Comparison of ENCODE assay signal across 17 mouse cellular contexts in the genomic region with DNA sequence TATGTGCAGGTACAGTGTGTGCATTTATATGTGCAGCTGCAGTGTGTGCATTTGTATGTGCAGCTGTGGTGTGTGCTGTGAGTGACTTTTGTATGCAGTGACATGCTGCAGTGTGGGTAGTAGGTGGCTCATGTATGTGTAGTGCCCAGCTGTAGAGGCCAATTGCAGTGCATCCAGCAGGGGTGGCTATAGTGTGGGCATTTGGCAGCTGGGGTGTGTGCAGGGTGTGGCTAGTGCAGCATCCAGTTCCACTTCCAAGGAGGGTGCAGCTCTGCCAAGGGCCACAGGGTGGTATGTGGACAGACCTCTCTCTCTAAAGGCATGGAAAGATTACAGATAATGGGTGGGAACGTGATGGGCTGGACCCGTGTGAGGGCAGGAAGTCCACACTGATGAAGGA.
"Had no signal": no experiment of that assay in that cellular context is flagged by ENCODE, and none has a peak within 500 bp of the region (broad histone marks: within the 10 kb centered on the region; RNA-seq: fewer than 3 reads in every experiment).

No protein-coding gene starts in this region.

- ATAC-seq: midbrain, embryonic 13.5 days had no signal

- H3K9me3 ChIP-seq: hindbrain, embryonic 15.5 days; limb, embryonic 13.5 days; liver, embryonic 15.5 days; midbrain, embryonic 13.5 days; neural tube, embryonic 12.5 days had no signal

- H3K9ac ChIP-seq: hindbrain, embryonic 15.5 days; limb, embryonic 13.5 days; liver, embryonic 15.5 days; lung, embryonic 14.5 days; midbrain, embryonic 13.5 days; neural tube, embryonic 12.5 days had no signal

- H3K27me3 ChIP-seq: hindbrain, embryonic 15.5 days; limb, embryonic 13.5 days; liver, embryonic 15.5 days; midbrain, embryonic 13.5 days; neural tube, embryonic 12.5 days had no signal

- H3K4me2 ChIP-seq: hindbrain, embryonic 15.5 days; limb, embryonic 13.5 days; liver, embryonic 11.5 days; liver, embryonic 15.5 days; lung, embryonic 14.5 days; midbrain, embryonic 13.5 days; neural tube, embryonic 12.5 days had no signal

- DNase-seq: kidney, adult 11 months; layer of hippocampus, adult 9-11 months; layer of hippocampus, postnatal 36 days; left cerebral cortex, postnatal 4 days; lung, embryonic 14.5 days; lung, postnatal 14 days; thymus, adult 2 months; thymus, postnatal 25 days had no signal

- H3K4me3 ChIP-seq: hindbrain, embryonic 15.5 days; limb, embryonic 13.5 days; liver, embryonic 15.5 days; midbrain, embryonic 13.5 days; myocyte; neural tube, embryonic 12.5 days had no signal

- H3K4me1 ChIP-seq: liver, embryonic 15.5 days had no signal

- H3K36me3 ChIP-seq: hindbrain, embryonic 15.5 days; limb, embryonic 13.5 days; liver, embryonic 15.5 days; midbrain, embryonic 13.5 days; neural tube, embryonic 12.5 days had no signal

- H3K27ac ChIP-seq: hindbrain, embryonic 15.5 days; kidney, postnatal 0 days; limb, embryonic 13.5 days; liver, embryonic 15.5 days; macrophage; midbrain, embryonic 13.5 days; neural tube, embryonic 12.5 days had no signal
